Mouse (Mus musculus) gastrocnemius, postnatal 14 days (tissue): Measurements from ENCODE around the gene Itga6. TPM values are rescaled to one million over a fixed set of nuclear protein-coding genes. Genes with fewer than 3 reads are reported as not detected.
A peak's percentile ranks its signal among the peaks of the same experiment; 100 is the strongest.
"Not testable (repeated sequence)": the region's sequence is repeated elsewhere in the genome, so short reads cannot be mapped to it uniquely, and the experiment has no call there.

Source experiments
- DNase-seq: peaks from one replicate; pipeline ENCODE4 v3.0.0; 2021; ENCODE audit warnings: mixed read lengths
- intact Hi-C: fragments of 180-260 bp; cut with DNase I; formaldehyde crosslinking; loops from one replicate; pipeline ENCODE4 v1.15.1; 2025; ENCODE audit warnings: low total_unique reads
- total RNA-seq, 2 experiments: library from RNA; stranded (reverse); gene quantifications; 2 replicates each; pipeline ENCODE4 v1.2.3; 2021

Itga6 gene
- total RNA-seq, 2 experiments from 2014 or later, result 33.2 to 40.0 TPM

DNA sequence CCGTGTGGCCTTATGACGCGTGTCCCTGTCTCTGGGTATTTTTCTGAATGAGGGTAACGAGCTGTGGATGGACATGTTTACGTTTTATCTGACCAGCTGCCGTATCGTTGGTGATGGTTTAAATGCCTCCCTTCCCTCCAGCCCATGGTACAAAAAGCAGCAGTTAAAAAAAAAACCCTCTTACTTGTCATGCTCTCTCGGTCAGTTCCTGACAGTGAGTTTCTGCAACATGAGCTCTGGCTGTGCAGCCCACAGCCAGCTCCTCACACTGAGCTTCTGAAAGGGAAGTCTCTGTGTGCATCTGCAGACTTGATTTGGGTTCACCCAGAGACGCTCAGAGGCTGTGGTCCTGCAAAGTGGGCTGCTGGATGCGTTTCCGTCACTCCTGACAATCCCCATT, 83.5 kb downstream of the Itga6 start:
- no peak for DNase-seq
- intact Hi-C loops, result no loop called here

GRCm38 (mm10) chr2:71833626-71834025, 88.2 kb downstream of the Itga6 start:
- intact Hi-C loops, result no loop called here
- no peak for DNase-seq

- intact Hi-C loops, result no loop called here
- DNase-seq, result no peak
Observed at GRCm38 (mm10) chr2:71834371-71834770, 89.0 kb downstream of the Itga6 start.

GRCm38 (mm10) chr2:71835556-71835955, 90.1 kb downstream of the Itga6 start:
- intact Hi-C loops, result no loop called here
- DNase-seq, result no peak

- no peak for DNase-seq
- intact Hi-C loops, result no loop called here
Observed at GRCm38 (mm10) chr2:71836232-71836631, 90.8 kb downstream of the Itga6 start.

- intact Hi-C loops, result no loop called here
- DNase-seq, result no peak
Observed at GRCm38 (mm10) chr2:71837261-71837660, 91.8 kb downstream of the Itga6 start.

- peak; percentile 63 for DNase-seq
- intact Hi-C loops, result no loop called here
Observed at GRCm38 (mm10) chr2:71837791-71838190, 92.4 kb downstream of the Itga6 start.

GRCm38 (mm10) chr2:71843316-71843715, 97.9 kb downstream of the Itga6 start:
- no peak for DNase-seq
- intact Hi-C loops, result no loop called here

GRCm38 (mm10) chr2:71844906-71845305, 99.5 kb downstream of the Itga6 start:
- no peak for DNase-seq

DNA sequence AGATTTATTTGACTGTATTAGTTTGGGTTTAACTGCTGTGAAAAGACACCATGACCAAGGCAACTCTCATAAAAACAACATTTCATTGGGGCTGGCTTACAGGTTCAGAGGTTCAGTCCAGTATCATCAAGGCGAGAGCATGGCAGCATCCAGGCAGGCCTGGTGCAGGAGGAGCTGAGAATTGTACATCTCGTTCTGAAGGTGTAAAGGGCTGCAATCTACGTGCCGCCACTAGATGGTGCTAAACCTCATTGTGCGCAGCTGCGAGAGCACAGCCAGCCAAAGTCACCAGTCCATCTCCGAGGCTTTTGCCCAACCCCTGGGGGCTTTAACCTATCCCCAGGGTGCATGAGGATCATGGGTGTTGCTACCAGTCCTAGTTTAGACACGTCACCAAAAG, 106.7 kb downstream of the Itga6 start:
- intact Hi-C loops, result not testable (repeated sequence)
- peak; percentile 22 for DNase-seq

More at GRCm38 (mm10) chr2:71844906-71845305, 99.5 kb downstream of the Itga6 start:
- intact Hi-C loops, result no loop called here

DNA sequence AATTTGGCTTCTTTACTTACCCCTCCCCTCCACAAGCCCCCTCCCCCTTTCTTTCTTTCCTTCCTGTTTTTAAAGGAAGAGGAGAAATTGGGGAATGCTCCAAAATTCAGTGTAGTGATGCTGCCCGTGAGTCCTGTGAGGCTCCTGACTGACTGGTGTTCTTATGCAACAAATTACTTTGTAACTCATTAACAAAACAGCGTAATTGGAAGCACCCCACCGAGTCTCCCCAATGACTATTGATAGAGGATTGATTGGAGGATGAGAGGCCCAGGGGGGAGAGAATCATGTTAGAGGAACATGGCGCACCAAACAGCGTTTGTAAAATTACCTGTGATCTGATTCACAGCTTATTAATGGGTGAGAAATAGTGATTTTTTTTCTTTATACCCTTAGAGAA, 109.7 kb downstream of the Itga6 start:
- no peak for DNase-seq
- intact Hi-C loops, result no loop called here

GRCm38 (mm10) chr2:71863531-71864173, 118.2 kb downstream of the Itga6 start:
- intact Hi-C loops, result no loop called here
- no peak for DNase-seq

DNA sequence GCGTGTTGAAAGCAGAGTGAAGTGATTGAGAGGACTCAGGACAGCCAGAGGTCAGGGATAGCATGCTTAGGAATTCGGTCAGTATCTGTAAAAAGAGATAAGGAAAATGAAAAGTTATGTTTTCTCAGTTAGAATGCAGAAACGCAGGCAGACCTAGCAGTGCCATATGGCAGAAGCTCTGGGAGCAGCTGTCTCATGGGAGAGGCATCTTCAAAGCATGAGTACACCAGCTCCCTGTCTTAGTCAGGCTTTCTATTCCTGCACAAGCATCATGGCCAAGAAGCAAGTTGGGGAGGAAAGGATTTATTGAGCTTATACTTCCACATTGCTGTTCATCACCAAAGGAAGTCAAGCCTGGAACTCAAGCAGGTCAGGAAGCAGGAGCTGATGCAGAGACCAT, 119.6 kb downstream of the Itga6 start:
- DNase-seq, result no peak
- intact Hi-C loops, result no loop called here

DNA sequence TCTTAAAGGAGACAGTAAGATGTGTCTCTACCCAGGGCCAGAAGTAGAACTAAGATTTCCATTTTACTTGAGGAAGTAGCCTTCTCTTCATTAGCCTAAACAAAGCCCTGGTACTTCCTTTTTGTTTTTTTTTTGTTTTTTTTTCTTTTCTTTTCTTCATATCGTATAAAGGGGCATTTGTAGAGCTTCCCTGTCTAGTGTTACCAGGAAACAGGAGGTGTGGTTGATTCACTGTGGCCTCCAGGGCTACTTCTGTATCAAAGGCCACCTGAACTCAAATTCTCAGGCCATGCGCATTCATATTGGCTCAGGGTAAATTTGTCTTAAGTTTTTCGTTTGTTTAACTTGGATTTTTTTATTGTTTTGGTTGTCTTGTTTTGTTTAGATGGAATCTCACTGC, 120.5 kb downstream of the Itga6 start:
- DNase-seq, result no peak
- intact Hi-C loops, result no loop called here

GRCm38 (mm10) chr2:71866565-71866964, 121.1 kb downstream of the Itga6 start:
- intact Hi-C loops, result no loop called here
- no peak for DNase-seq

- intact Hi-C loops, result no loop called here
- DNase-seq, result no peak
Observed at GRCm38 (mm10) chr2:71867019-71867418, 121.6 kb downstream of the Itga6 start.

DNA sequence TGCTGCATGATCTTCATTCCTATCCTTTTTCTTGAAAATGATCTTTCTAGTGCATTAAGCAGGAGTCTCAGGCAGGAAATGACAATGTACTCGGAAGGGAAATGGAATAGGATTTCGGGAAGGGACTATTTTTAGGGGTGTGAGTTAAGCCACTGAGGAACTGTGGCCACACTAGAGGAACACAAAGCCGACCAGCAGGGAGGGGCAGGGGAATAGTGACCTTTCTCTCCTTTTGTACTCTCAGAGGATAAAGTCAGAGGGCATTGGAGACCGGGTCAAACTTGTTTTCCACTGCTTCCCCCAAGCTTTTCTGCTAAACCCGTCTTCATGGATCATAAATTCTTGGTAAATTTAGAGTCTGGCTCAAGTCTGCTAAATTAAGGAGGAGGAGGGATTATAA, 122.1 kb downstream of the Itga6 start:
- intact Hi-C loops, result no loop called here
- DNase-seq, result no peak

DNA sequence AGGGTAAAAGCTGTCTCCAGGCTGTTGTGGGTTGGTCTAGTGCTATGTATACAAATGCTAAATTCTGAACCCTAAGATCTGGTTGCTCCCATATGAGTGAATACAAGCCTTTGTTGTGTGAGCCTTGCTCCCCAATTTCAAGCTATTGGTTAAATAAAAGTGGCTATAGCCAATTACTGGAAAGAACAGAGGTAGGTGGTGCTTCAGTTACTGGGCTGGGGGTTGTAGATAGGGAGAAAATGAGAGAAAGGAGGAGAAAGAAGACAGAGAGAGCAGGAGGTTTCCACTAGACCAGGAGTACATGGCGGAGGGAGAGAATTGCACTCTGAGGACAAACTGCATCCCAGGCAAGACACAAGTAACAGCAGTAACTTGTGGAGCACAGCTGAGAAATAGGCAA, 122.8 kb downstream of the Itga6 start:
- intact Hi-C loops, result no loop called here
- no peak for DNase-seq

GRCm38 (mm10) chr2:71872141-71872540, 126.7 kb downstream of the Itga6 start:
- DNase-seq, result no peak
- intact Hi-C loops, result no loop called here

DNA sequence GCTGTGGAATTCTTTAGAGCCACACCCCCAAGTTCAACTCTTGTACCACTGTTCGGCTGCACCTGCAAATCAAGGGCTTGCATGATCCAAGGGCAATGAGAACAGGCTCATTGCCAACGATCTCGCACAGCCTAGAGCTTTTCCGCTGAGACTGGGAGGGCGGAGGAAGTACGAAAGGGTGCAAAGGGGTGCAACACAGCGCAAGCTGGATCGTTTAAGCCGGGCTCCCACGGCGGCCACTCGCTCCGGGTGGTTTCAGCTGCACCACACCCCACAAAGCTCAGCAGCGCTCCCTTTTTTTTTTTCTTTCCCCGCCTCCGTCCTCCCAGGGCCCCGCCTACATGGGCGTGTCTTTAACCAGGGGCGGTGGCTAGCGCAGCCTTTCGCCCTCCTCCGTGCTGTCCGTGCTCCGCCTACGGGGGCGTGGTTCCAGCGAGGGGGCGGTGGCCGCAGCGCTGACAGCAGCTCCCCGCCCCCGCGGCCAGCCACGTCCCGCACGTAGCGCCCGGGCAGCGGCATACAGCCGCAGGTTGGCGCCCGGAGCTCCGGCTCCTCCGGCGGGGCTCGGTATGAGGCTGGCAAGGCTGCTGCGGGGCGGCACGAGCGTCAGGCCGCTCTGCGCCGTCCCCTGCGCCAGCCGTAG, 127.5 kb downstream of the Itga6 start, which contains the start of gene Pdk1:
Pdk1 (plus strand) TSS at position 424 of the 643 bp plus-strand sequence.
- DNase-seq, result peak; percentile 100
- intact Hi-C loops, result no loop called here
